Comparison of ENCODE assay signal across 14 mouse cellular contexts in the genomic region with DNA sequence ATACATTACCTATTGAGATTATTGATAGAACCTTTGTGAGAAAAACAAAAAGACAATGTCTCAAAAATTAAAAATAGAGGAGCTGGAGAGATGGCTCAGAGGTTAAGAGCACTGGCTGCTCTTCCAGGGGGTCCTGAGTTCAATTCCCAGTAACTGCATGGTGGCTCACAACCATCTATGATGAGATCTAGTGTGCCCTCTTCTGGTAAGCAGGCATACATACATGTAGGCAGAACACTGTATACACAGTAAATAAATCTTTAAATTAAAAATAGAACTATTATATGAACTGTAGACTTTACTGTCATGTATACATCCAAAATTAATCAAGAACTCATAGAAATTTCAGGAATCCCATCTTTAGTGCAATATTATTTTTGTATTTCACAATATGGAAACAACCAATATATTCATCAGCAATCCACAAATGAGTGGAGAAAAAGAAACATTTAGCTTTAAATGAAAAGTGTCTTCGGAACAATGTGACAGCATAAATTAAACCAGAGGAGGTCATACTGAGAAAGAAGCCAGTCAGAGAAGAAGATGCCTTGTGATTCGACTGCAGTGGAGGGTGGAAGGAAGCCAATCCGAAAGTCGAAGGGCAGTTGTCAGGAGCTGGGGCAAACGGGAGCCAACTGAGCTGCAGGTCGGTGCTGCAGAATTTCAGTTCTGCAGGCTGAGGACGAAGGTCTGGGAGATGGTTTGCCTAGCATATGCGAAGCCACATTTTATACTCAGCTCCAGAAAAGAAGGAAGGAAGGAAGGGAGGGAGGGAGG. TPM values are rescaled to one million over a fixed set of nuclear protein-coding genes. Genes with fewer than 3 reads are reported as not detected.
DNase-seq lines count a peak whose midpoint lies in the region; ATAC-seq lines count a peak whose summit lies in the region.
"Had no signal": no experiment of that assay in that cellular context is flagged by ENCODE, and none has a peak within 500 bp of the region (broad histone marks: within the 10 kb centered on the region; RNA-seq: fewer than 3 reads in every experiment).

No protein-coding gene starts in this region.

- no peak overlapping the region for H3K9ac ChIP-seq in heart, embryonic 11.5 days (ENCODE audit: low read depth, low read length)
- H3K9ac ChIP-seq: hindbrain, embryonic 14.5 days; limb, embryonic 13.5 days; midbrain, embryonic 13.5 days had no signal

- H3K4me3 ChIP-seq in heart, embryonic 11.5 days (ENCODE audit: low read depth, low read length) = no peak overlapping the region
- H3K4me3 ChIP-seq: forebrain, embryonic 10.5 days; limb, embryonic 13.5 days; midbrain, embryonic 13.5 days had no signal

- no peak overlapping the region for H3K4me2 ChIP-seq in heart, embryonic 11.5 days
- H3K4me2 ChIP-seq: hindbrain, embryonic 14.5 days; limb, embryonic 13.5 days; midbrain, embryonic 13.5 days had no signal

- WGBS in heart, embryonic 11.5 days (ENCODE audit: insufficient replicate concordance) = 69% methylated on average over 8 of the region's 8 CpGs

- no peak for ATAC-seq in heart, embryonic 11.5 days (replicated peaks; ENCODE audit: insufficient number of reproducible peaks, low FRiP score, low TSS enrichment)
- ATAC-seq: midbrain, embryonic 13.5 days had no signal

- H3K27ac ChIP-seq in heart, embryonic 11.5 days (ENCODE audit: low read depth, low read length) = no peak overlapping the region
- H3K27ac ChIP-seq: forebrain, embryonic 10.5 days; hindbrain, embryonic 14.5 days; limb, embryonic 13.5 days; midbrain, embryonic 13.5 days had no signal

- H3K36me3 ChIP-seq in splenic B cell, adult 2 months (ENCODE audit: control insufficient read depth, insufficient read depth, low read length, poor library complexity, severe bottlenecking) = no peaks in the 10 kb centered on the region
- H3K36me3 ChIP-seq in heart, embryonic 11.5 days (ENCODE audit: control insufficient read depth, insufficient read depth, low read length) = no peaks in the 10 kb centered on the region
- H3K36me3 ChIP-seq: forebrain, embryonic 10.5 days; limb, embryonic 13.5 days; midbrain, embryonic 13.5 days had no signal

- intact Hi-C loops in heart, postnatal 10 days (cut with DNase I) = loop anchor here (5.0 kb wide), 1 partner anchor 186 kb away; no protein-coding TSS in a partner anchor

- peak; percentile 45 for DNase-seq in heart, adult 11 months
- DNase-seq in heart, postnatal 10 days = no peak
- peak; percentile 23 for DNase-seq in lung, postnatal 36 days
- DNase-seq in lung, postnatal 14 days = no peak
- DNase-seq in adrenal gland, postnatal 36 days = peak; percentile 34 to 41
- peak; percentile 34 for DNase-seq in splenic B cell, adult 2 months (ENCODE audit: low read depth, low spot score)
- no peak for DNase-seq in retina, embryonic 14.5 days (ENCODE audit: low spot score)
- DNase-seq: heart, adult 18-20 months; right cerebral cortex, postnatal 4 days had no signal

- no peaks in the 10 kb centered on the region for H3K4me1 ChIP-seq in heart, embryonic 11.5 days (ENCODE audit: control insufficient read depth, insufficient read depth, low read length)
- H3K4me1 ChIP-seq: forebrain, embryonic 10.5 days; limb, embryonic 13.5 days; midbrain, embryonic 13.5 days had no signal

- no peaks in the 10 kb centered on the region for H3K27me3 ChIP-seq in splenic B cell, adult 2 months (ENCODE audit: control insufficient read depth, insufficient read depth, low read length, poor library complexity, severe bottlenecking)
- H3K27me3 ChIP-seq in heart, embryonic 11.5 days (ENCODE audit: control insufficient read depth, insufficient read depth, low read length) = no peaks in the 10 kb centered on the region
- H3K27me3 ChIP-seq: limb, embryonic 13.5 days; midbrain, embryonic 13.5 days had no signal

- H3K9me3 ChIP-seq in heart, embryonic 11.5 days (replicated peaks; ENCODE audit: control insufficient read depth, low read length) = no peaks in the 10 kb centered on the region
- H3K9me3 ChIP-seq: forebrain, embryonic 10.5 days; limb, embryonic 13.5 days; midbrain, embryonic 13.5 days had no signal

RNA-seq across cellular contexts. Expression of a gene that starts 37.4 kb away (rescaled TPM):
- total RNA-seq in heart, postnatal 10 days (2021) = 10 to 100 TPM; 43.5 to 45.8 TPM
- total RNA-seq in adrenal gland, postnatal 36 days (2021) = 10 to 100 TPM; 43.3 to 52.8 TPM
- 42.6 and 44.0 TPM in 2 replicates for polyA plus RNA-seq in heart, embryonic 11.5 days (2014; fragmentation: Nextera tagmentation; extraction: Ambion mirVana)

RNA-seq across cellular contexts. Expression of a gene that starts 37.5 kb away (rescaled TPM):
- total RNA-seq in heart, postnatal 10 days (2021) = 10 to 100 TPM; 20.7 to 21.4 TPM
- 100 to 1,000 TPM; 123 to 135 TPM for total RNA-seq in adrenal gland, postnatal 36 days (2021)
- 107 and 121 TPM in 2 replicates for polyA plus RNA-seq in heart, embryonic 11.5 days (2014; fragmentation: Nextera tagmentation; extraction: Ambion mirVana)

Comparison
In these comparisons a context has a peak if more than half of its experiments do, and no peak if none do; other contexts are left out.
1. DNase-seq: peak in heart, adult 11 months (single experiment), lung, postnatal 36 days (single experiment), adrenal gland, postnatal 36 days (2 of 2) and splenic B cell, adult 2 months (single experiment); none in heart, postnatal 10 days (0 of 2), lung, postnatal 14 days (single experiment) and retina, embryonic 14.5 days (single experiment).
2. RNA of a gene that starts 37.5 kb away (total RNA-seq): 123 to 135 TPM in adrenal gland, postnatal 36 days; 20.7 to 21.4 TPM in heart, postnatal 10 days; every median in the first group is over 4 times any median in the second.